Mouse (Mus musculus) heart, postnatal 0 days (tissue): ENCODE data around the gene Eef1akmt4.

Experiments used
- CTCF ChIP-seq: IDR thresholded peaks from 2 replicates; pipeline ENCODE4 v1.5.1; 2016; ENCODE audit warnings: antibody characterized with exemption, control low read depth, low read depth
- EP300 ChIP-seq: IDR thresholded peaks from 2 replicates; pipeline ENCODE4 v1.6.1; 2016; ENCODE audit warnings: antibody characterized with exemption, low read depth

- TF ChIP-seq CTCF (no peak), EP300 (no peak)
Measured at GRCm38 (mm10) chr16:20620399-20620735, 9.0 kb downstream of the Eef1akmt4 start.
